Mouse (Mus musculus) fat pad, adult 2 months (tissue): ENCODE measurements around the gene Bzw1.
"Not testable (repeated sequence)": the region's sequence is repeated elsewhere in the genome, so short reads cannot be mapped to it uniquely, and the experiment has no call there.

Experiments
- DNase-seq: peaks from one replicate; pipeline ENCODE4 v3.0.0-alpha.2; 2011; ENCODE audit warnings: low read depth, low spot score; ENCODE audit errors: extremely low read depth

The Bzw1 gene

DNA sequence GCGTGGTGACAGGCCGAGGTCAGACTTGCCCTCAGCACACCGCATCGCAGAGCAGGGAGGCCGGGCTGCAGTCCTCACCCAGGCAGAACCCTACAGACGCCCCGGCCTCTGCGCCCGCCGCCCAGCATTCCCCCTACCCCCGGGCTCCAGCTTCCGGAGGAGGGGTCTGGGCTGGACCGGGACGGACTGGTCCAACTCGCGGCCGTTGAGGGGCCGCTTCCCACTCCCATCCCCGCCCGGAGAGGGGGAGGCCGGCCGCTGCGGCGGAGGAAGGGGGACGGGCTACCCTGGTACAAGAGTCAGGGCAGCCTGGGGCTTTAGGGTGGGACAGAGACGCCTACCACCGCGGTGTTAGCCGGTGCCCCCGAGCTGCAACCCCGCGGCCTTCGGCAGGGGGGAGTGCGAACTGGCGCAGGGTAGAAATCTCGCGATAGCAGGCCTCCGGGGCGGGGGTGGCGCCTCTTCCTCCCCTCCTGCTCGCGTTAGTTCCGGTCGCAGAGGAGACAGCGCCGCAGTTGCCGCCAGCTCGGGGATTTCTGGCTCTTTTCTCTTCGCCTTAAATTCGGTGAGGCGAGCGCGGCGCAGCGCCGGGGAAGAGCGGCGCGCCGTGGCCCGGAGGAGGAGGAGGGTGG lies at the start of gene Bzw1:
TSS of gene Bzw1 (plus strand) at position 247 of the 632 bp plus-strand sequence.
- DNase-seq = peak; percentile 19

DNA sequence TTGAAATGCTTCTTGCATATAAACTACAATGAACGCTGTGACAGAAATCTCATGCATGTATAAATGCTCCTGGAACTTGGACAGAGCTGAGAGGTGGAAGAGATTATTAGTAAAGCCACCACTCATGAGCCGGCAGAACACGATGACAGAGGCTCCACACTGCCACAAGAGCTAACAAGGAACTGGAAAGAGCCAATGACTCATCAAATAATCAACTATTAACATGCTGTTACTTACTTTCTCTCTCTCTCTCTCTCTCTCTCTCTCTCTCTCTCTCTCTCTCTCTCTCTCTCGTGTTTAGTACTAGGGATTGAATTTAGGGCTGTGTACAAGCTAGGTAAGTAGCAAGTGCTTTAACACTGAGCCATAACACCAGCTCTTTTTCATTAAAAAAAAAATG lies 48.8 kb upstream of the Bzw1 start:
- DNase-seq = no peak

DNA sequence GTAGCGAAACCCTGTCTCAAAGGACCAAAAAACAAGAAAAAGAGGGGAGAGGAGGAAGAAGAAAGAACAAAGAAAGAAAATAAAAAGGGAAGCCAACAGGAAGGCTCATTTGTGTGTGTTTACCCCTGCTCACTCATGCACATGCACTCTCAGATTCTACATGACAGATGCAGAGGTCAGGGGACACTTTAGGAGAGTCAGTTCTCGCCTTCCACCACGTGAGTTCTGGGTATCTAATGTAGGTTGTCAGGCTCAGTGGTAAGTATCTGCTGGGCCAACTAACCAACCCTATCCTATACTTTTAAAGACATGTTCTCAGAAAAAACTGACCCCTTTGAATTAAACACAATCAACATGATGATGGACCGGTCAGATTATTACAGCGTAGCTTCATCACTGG lies 48.1 kb upstream of the Bzw1 start:
- DNase-seq = no peak

DNA sequence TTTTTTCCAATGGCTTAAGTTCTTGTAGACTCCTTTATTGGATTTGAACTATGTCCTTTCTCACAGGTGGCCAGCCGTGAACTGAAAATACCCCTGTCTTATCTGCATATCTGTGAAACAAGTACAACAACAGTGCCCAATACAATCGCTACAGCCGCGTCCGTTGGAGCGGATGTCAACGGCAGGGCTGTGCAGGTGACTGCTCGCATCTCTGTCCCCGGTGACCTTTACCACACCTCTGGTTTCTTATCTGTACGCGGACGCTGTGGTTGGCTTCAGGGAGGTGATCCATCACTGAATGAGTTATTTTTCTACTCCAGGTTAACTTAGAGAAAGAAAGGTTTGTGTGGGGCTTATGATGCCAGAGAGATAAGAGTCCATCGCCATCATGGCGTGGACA lies 46.5 kb upstream of the Bzw1 start:
- DNase-seq = no peak

DNA sequence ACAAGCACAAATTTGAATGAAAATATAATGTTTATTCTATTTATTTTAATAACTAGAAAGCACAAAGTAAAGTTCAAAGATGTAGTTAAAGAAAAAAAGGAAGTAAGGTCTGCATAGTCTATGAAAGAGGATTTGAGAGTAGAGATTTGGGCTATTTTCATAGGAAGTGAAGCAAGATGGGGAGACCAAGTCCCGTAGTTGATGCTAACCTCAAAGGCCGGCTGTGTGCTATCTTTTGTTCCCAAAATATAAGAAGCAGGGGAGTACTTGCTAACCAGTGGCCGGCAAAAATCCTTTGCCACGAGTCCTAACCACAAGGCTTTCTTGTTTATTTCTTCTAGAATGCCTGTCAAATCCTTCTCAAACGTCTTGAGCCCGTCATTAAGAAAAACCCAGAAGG lies 44.0 kb upstream of the Bzw1 start:
- no peak for DNase-seq

DNA sequence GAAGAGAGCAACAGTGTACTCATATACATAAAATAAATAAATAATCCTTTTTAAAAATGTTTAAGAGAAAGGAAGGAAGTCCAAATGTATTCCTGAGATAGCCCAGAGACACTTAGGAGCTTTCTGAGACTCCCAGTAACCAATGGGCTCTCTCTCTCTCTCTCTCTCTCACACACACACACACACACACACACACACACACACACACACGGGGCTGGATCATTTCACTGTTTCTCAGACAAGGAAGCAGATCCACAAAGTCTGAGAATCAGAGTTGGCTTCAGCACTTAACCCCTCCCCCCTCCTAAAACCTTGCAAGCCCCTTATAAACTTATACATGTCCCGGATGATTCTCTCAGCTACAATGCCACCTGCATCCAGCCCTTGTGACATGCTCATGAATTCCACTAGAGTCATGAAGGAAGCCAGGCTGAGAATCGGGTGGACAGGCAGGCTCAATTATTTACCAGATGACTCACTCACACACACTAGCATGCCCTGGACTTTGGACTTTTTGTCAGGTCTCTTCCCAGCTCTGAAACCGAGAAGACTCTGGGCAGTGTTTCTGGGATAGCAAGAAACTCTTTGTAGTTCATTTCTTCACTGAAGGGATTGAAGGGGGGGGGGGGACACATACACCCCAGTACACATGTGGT lies 39.3 kb upstream of the Bzw1 start:
- no peak for DNase-seq

DNA sequence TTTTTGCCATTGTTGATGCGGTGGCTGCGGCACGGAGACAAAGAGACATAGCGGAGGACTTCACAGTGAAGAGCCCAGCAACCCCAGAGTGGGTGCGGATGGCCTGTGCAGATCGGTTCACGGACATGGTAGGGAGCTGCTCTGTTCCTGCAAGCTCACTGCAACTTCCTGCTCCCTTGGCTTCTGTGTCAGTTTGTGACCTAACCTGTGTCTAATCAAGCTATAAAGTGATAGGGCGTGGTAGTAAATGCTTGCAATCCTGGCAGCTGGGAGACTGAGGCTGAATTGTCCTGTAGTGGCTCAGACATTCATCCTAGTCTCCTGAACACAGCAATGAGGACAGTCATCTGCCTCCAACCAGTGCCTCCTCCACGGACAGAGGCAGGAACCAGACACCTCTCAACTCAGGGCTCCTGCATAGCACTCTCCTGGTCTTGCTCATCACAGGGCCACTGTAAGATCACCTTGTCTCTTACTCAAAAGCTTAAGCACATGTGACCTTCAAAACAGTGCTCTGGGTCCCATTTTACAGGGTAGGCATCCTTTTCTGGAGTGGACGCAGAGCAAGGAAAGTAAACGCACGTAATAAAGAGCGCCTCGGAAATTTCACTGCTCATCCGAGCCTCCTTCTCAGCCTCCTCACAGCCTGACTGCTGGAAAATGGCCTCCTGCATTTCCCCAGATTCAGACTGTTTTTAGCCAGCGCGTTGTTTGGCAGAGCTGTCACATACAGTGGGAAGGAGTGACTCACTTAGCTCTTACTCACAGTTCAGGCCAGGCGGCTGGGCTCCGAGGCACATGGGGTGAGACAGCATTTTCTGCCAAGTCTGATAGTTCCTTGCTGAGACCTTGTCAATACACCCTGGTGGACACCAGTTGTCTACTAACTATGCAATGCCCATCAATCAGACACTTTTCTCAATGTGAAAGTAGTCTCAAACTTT lies 33.5 kb upstream of the Bzw1 start:
- no peak for DNase-seq

DNA sequence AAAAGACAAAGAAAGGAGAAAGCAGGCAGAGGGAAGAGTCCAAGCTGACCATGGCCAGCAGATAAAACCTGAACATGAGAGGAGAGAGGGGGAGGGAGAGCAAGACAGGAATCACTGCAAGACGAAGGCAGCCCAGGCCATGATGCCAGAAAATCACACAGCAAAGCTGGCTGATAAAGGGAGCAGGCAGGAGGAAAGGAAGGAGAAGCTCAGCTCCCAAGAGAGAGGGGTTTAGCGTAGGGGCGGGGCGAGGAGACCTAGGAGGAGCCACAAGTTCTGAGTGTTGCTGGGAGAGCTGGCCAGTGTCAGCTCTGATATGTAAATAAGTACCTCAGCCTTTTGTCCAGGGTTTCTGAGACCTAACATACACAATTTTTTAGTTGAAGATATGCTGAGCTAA lies 30.4 kb upstream of the Bzw1 start:
- no peak for DNase-seq

DNA sequence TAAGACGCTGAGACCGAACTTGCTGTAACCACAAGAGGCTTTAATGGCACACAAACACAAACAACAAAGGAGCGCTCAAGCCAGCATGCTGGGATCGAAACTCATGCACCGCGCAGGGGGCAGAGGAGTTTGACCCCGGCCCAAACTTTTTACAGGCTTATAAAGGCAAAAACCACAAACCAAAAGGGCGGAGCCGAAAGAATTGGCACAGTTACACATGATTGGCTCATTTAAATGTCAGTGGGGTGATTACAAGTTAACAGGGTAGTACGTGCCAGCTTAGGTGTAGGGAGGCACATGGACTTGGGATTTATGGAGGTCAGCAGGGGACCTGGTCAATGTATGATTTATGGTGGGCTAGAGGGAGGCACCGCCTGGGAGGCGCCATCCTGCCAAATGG lies 28.1 kb upstream of the Bzw1 start:
- no peak for DNase-seq

DNA sequence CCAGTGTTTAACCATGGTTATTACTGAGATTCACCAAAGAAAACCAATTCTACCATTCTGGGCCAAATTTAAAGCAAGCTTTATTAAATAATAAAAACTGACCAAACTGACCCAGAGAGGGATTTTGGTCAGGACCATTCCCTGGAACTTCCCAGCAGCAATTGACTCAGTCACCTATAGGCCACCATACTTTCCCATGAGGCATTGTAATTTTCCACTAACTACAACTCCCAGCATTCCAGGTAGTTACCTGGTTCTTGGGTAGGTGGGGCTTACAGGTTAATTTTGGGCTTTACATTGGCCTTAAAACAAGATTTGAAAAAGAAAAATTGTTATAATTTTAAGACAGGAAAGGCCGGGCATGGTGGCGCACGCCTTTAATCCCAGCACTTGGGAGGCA lies 26.9 kb upstream of the Bzw1 start:
- no peak for DNase-seq

DNA sequence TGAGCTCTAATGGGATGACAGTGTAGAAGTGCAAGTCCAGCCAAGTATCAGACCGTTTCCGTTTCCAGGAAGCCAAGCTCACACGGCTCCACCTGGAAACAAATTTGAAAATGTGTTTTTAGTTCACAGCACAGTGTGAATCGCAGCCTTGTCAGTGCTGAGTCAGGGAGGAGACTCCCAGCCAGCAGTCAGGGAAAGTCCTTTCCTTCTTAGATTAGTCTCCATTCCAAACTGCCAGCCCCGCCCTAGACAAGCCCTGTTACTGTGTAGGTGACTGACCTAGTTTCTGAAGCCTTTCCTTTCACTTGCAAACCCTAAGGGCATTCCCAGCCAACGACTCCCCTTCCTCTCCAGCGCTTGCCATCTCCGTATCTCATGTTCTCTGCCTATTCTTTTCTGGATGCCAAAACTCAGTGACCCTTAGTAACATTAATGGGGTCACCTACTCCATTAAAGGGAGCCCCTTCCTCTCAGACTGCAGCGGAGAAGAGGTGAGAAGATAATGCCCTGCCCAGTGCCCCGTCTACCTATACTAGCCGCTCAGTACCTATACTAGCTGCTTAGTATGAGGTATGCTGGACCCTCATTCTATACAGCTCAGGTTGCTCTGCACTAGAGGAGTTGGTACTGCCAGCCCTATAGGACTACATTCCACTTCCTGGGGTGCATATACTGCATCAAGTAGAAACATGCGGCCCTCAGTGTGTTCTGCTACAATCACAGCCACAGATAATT lies 25.8 kb upstream of the Bzw1 start:
- DNase-seq = no peak

DNA sequence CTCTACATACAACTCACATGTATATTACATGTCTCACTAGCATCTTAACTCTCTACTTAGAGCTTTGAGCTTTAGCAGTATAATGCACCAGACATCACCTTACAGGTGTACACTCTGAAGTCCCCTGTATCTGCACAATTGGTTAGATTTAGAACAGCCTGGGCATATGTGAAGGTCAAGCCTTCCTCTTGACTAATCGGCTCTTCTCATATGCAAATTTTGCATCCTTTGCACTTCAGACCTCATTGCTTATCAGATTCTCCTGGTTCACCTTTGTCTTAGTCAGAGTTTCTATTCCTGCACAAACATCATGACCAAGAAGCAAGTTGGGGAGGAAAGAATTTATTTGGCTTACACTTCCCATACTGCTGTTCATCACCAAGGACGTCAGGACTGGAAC lies 23.0 kb upstream of the Bzw1 start:
- DNase-seq = no peak

DNA sequence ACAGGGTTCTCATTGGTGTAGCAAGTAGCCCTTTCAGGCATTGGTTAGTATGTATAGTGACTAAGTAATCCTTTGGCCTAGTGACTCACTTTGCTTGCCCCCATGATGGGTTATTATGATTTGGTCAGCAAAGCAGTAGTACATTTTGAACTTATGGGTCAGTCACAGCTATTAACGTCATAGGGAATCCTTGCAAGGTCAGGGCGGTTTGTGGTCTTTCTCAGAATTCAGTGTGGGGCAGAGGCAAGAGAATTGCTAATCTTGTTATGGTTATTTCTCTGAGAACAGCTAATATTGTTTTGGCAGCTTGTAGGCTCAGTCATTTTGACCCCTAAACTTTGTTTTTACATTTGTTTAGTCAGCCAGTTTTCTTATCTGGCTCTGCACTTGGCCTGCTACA lies 18.4 kb upstream of the Bzw1 start:
- not testable (repeated sequence) for DNase-seq

DNA sequence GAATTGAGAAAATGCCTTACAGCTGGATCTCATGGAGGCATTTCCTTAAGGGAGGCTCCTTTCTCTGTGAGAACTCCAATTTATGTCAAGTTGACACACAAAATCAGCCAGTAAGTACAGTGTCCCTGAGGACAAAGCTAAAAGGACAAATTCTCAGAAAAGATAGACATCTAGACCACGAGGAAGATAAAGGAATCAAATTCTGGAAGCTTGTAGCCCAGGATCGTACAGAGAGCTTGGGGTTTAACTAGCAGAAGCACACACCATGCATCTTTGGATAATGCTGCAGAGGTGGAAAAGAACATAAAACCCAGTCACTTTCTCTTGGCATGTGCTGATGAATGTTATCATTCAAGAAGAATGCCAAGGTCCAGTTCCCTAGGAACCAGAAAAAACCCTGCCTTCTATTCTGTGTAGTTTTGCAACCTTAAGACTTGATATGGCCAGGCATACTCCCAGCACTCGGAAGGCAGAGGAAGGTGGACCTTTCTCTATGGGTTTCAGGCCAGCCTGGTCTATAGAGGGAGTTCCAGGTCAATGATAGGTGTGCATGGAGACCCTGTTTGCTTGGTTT lies 17.0 kb upstream of the Bzw1 start:
- DNase-seq = no peak

DNA sequence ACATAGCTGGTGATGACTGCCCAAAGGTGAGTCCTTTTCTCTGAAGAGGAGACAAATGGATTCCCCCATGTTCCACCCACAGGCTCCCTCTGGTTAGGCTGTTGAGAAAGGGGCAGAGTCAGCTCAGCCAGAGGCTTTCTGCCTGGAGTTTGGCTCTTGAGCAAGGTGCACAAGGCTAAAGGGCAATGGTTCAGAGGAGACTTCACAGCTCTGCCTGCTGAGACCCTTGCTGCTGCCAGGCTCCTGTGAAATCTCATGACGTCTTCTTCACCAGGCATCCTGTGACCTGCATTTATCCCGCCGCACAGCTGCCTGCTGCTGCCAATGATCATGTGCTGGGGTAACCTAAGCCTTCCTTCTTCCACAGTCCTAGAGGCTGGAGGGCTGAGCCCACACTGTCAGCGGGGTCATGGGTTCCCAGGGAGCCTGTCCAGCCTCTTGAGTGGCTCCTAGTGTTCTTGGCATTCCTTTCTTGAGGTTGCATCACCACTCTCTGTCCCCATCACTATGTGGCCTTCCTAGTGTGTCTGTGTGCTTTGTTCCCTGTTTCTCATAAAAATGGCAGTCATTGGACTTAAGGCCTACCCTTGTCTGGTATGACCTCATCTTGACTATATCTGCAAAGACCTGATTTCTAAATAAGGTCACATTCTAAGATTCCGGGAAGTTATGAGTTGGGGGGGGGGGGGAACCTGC lies 10.0 kb upstream of the Bzw1 start:
- DNase-seq = no peak

DNA sequence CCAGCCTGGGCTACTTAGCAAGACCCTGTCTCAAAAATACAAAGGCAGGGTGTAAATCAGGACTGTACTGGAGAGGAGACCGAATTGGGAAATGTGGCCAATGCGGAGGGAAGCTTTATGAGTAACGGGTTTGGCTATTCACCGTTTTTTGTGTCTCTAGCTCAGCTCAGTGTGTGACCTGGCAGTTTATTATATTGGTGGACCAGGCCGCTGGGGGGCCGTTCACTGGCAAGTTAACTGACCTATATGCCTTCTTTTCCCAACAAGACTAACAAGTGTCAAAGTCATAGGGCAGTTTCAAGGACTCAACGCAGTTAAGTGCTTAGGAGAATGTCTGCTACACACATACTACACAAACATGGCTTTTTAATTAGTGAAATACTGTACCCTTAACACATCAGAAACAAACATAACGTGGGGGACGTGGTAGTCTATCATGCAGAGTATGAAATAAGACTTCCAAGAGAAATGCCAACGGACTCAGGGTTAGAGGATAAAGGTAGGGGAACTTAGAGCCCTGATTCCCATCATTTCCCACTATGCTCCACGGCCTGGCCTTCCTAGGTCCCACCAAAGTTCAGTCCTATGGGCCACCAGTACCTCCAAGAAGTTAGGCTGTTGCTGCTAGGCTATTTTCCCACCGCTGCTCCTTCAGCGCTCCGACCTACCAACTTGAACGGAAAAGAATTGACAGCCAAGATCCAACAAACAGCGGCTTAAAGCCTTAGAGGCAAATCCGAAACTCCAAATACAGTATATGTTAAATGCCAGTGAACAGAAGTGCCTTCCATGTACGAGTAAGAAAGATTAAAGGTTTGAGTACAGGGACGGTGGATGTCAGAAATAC lies 1.1 kb upstream of the Bzw1 start:
- no peak for DNase-seq

DNA sequence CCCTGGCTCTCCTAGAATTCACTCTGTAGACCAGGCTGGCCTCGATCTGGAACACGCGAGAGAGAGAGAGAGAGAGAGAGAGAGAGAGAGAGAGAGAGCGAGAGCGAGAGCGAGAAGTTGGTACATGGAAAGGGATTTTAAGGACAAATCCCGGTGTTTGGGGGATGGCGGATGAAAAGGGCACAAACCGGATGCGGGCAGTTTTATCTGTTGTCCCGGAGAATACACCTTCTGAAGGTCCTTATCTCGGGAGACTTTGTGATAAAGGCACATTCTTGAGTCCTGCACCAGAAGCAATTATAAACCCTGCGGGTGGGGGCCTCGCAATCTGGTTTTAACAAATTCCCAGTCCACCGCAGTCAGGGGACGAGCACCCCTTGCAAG lies 438 bp upstream of the Bzw1 start:
- DNase-seq = no peak

DNA sequence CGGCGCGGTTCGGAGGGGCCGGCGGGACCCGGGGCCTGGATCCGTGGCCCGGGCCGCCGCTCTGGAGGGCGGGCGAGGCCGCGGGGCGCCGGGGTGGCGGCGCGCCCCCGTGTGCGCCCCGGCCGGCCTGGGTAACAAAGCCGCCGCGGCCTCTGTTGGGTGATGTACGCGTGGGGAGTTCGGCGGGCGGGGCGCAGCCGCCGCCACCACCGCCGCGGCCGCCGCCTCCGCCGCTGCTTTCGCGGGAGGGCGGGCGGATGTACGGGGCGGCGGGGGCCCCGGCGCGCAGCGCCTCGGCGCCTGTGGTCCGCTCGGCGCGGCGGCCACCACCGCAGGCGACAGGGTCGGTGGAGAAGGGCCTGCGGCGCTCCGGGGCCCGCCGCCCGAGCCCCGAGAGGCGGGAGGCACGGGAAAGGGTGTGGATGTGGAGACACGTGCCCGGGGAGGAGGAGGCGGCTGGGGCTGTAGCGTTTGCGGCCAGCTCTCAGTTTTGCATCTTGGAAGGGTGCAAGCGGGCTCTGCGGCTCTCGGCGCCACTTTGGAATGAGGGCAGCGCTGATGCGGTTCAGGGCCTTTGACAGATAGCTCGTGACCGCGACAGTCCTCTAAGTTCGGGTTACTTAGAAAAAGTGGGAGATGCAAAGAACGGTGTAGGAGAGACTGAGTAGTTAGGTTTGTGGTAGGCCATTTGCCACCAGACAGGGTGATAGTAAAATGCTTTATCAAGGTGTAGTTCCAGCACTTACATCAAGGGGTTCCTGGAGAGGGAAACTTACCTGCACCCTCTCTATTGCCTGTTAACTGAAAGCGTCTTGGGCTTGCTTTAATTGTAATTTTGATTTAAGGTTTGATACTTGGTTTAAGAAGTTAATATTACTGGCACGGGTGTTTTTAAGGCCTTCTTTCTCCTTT lies 842 bp downstream of the Bzw1 start:
- DNase-seq = no peak
